In the genomic region with DNA sequence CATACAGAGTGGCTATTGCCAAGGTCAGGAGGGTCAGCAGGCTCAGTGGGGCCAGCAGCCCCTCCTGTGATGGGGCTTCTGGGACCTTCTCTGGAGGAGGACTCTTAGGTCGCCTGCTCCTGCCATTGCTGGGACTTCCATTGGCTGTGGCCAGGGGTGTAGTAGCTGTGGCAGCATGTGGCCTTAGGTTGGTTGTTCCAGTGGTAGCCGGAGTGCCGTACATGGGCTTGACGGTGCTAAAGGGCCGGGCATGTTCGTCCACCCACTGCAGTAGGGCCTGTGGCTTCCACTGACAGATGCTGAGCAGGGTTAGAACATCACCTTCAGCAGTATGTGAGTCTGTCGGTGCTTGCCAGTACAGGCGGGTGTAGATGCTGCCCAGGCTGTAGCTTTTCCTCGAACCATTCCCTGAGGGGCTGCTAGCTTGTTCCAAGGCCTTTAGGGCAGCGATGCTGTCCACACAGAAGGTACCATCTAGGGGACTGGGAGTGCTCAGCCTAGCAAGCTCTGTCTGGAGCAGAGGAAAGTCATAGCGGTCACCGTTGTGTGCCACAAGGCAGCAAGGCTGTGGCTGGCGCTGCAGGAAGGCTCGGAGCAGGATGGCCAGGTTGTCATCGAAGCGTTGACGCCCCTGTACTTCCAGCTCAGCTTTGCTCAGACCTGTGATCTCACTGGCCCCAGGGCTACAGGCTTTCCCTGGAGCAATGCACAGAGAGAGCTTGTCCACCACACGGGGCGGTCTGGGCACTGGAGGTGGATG, we compare ENCODE assay signal across 8 mouse cellular contexts. TPM values are rescaled to one million over a fixed set of nuclear protein-coding genes. Genes with fewer than 3 reads are reported as not detected.
DNase-seq lines count a peak whose midpoint lies in the region; ATAC-seq and TF ChIP-seq lines count a peak whose summit lies in the region.

No protein-coding gene starts in this region.

- no peak overlapping the region for H3K27ac ChIP-seq in hindbrain, embryonic 12.5 days
- no peak overlapping the region; the same call in 1 of the 2 replicates for H3K27ac ChIP-seq in hindbrain, embryonic 10.5 days
- H3K27ac ChIP-seq in embryonic facial prominence, embryonic 12.5 days: peak overlapping the region; percentile 85
- no peak overlapping the region for H3K27ac ChIP-seq in limb, embryonic 12.5 days

- H3K4me3 ChIP-seq in hindbrain, embryonic 12.5 days: no peak overlapping the region
- H3K4me3 ChIP-seq in hindbrain, embryonic 10.5 days: no peak overlapping the region
- H3K4me3 ChIP-seq in C2C12 (ENCODE audit: insufficient read depth, poor library complexity, severe bottlenecking): no peak overlapping the region
- no peak overlapping the region for H3K4me3 ChIP-seq in embryonic facial prominence, embryonic 12.5 days
- H3K4me3 ChIP-seq in limb, embryonic 12.5 days (replicated peaks): no peak overlapping the region

- WGBS in hindbrain, embryonic 12.5 days: 95% methylated on average over 19 of the region's 19 CpGs
- 92% methylated on average over 19 of the region's 19 CpGs for WGBS in hindbrain, embryonic 10.5 days
- 88% methylated on average over 19 of the region's 19 CpGs for WGBS in embryonic facial prominence, embryonic 12.5 days
- WGBS in limb, embryonic 12.5 days: 92% methylated on average over 19 of the region's 19 CpGs

- no peak for DNase-seq in hindbrain, embryonic 10.5 days (ENCODE audit: low spot score)
- no peak for DNase-seq in embryo, embryonic 10 days (ENCODE audit: low spot score)
- no peak for DNase-seq in Muller cell, postnatal 12 days (ENCODE audit: inconsistent ontology term)
- DNase-seq in adipocyte (ENCODE audit: low spot score): no peak

- ATAC-seq in hindbrain, embryonic 12.5 days (ENCODE audit: low FRiP score): no peak
- ATAC-seq in embryonic facial prominence, embryonic 12.5 days (ENCODE audit: insufficient number of reproducible peaks, insufficient read depth, low FRiP score, low TSS enrichment): no peak
- ATAC-seq in limb, embryonic 12.5 days (ENCODE audit: insufficient number of reproducible peaks, insufficient read depth, low FRiP score, low TSS enrichment, low read depth): no peak

- peaks cover 54% of the 10 kb centered on the region for H3K36me3 ChIP-seq in hindbrain, embryonic 12.5 days
- H3K36me3 ChIP-seq in hindbrain, embryonic 10.5 days: peaks cover 70% of the 10 kb centered on the region
- peaks cover 27% of the 10 kb centered on the region for H3K36me3 ChIP-seq in C2C12 (ENCODE audit: control insufficient read depth, insufficient read depth)
- peaks cover 58% of the 10 kb centered on the region for H3K36me3 ChIP-seq in embryonic facial prominence, embryonic 12.5 days
- H3K36me3 ChIP-seq in limb, embryonic 12.5 days: peaks cover 69% of the 10 kb centered on the region

- H3K79me2 ChIP-seq in C2C12 (ENCODE audit: control insufficient read depth, insufficient read depth): peaks cover 7% of the 10 kb centered on the region

- H3ac ChIP-seq in C2C12 (ENCODE audit: control insufficient read depth, insufficient read length, low read depth): peak overlapping the region; percentile 59

- TF ChIP-seq CTCF in C2C12 (IDR thresholded peaks at IDR 0.05; ENCODE audit: control insufficient read depth, insufficient read depth, insufficient read length): no peak

- peak overlapping the region; percentile 49; the same call in 1 of the 2 replicates for H3K4me2 ChIP-seq in hindbrain, embryonic 12.5 days (replicated peaks)
- peak overlapping the region; percentile 49; the same call in 1 of the 2 replicates for H3K4me2 ChIP-seq in embryonic facial prominence, embryonic 12.5 days (replicated peaks)
- no peak overlapping the region for H3K4me2 ChIP-seq in limb, embryonic 12.5 days

- peak overlapping the region; percentile 47; the same call in 1 of the 2 replicates for H3K9ac ChIP-seq in hindbrain, embryonic 12.5 days
- H3K9ac ChIP-seq in embryonic facial prominence, embryonic 12.5 days: peak overlapping the region; percentile 51; the same call in 1 of the 2 replicates
- H3K9ac ChIP-seq in limb, embryonic 12.5 days (replicated peaks): peak overlapping the region; percentile 60; the same call in 1 of the 2 replicates

- no peaks in the 10 kb centered on the region for H3K27me3 ChIP-seq in hindbrain, embryonic 12.5 days
- no peaks in the 10 kb centered on the region for H3K27me3 ChIP-seq in hindbrain, embryonic 10.5 days (ENCODE audit: insufficient read depth, poor library complexity, severe bottlenecking)
- H3K27me3 ChIP-seq in C2C12 (ENCODE audit: control insufficient read depth, insufficient read depth, insufficient read length): no peaks in the 10 kb centered on the region
- H3K27me3 ChIP-seq in embryonic facial prominence, embryonic 12.5 days: no peaks in the 10 kb centered on the region
- H3K27me3 ChIP-seq in limb, embryonic 12.5 days: no peaks in the 10 kb centered on the region

- peaks cover 21% of the 10 kb centered on the region for H3K4me1 ChIP-seq in hindbrain, embryonic 12.5 days
- peaks cover 30% of the 10 kb centered on the region for H3K4me1 ChIP-seq in hindbrain, embryonic 10.5 days (replicated peaks)
- peaks cover 22% of the 10 kb centered on the region for H3K4me1 ChIP-seq in embryonic facial prominence, embryonic 12.5 days
- peaks cover 18% of the 10 kb centered on the region for H3K4me1 ChIP-seq in limb, embryonic 12.5 days (replicated peaks)

- H3K9me3 ChIP-seq in hindbrain, embryonic 12.5 days (replicated peaks): no peaks in the 10 kb centered on the region
- no peaks in the 10 kb centered on the region for H3K9me3 ChIP-seq in hindbrain, embryonic 10.5 days
- no peaks in the 10 kb centered on the region for H3K9me3 ChIP-seq in embryonic facial prominence, embryonic 12.5 days
- H3K9me3 ChIP-seq in limb, embryonic 12.5 days: no peaks in the 10 kb centered on the region

- H3K79me3 ChIP-seq in C2C12 (ENCODE audit: low read depth): no peaks in the 10 kb centered on the region

TF ChIP-seq in C2C12, 6 proteins besides CTCF, POLR2A, EP300 and RAD21:
- TF ChIP-seq MYOD1 (IDR thresholded peaks at IDR 0.05; ENCODE audit: control insufficient read depth, insufficient read length, low read depth): no peak
- TF ChIP-seq USF1 (IDR thresholded peaks at IDR 0.05; ENCODE audit: low read depth): no peak
- TF ChIP-seq MYOG (IDR thresholded peaks at IDR 0.05; ENCODE audit: control insufficient read depth, extremely low read depth, insufficient read length): no peak
- no peak for TF ChIP-seq CEBPB (IDR thresholded peaks at IDR 0.05; ENCODE audit: low read depth)
- TF ChIP-seq FOSL1 (IDR thresholded peaks at IDR 0.05; ENCODE audit: insufficient read depth, low read length, poor library complexity, severe bottlenecking): no peak
- no peak for TF ChIP-seq MAX (IDR thresholded peaks at IDR 0.05)
TF ChIP-seq in C2C12: peak in this region for 0.

RNA-seq across cellular contexts. Expression of gene Trex1, which starts 1.3 kb away (rescaled TPM):
- 8.0 and 9.9 TPM in 2 replicates for polyA plus RNA-seq in hindbrain, embryonic 12.5 days (2016; fragmentation: Nextera tagmentation; extraction: Ambion mirVana)
- polyA plus RNA-seq in hindbrain, embryonic 10.5 days (2016; fragmentation: Nextera tagmentation; extraction: Ambion mirVana): 8.1 and 11.3 TPM in 2 replicates
- polyA plus RNA-seq in C2C12 (2012; fragmentation: generic; extraction: Trizol): 12.7 TPM
- 10.3 and 13.1 TPM in 2 replicates for polyA plus RNA-seq in embryonic facial prominence, embryonic 12.5 days (2016; fragmentation: Nextera tagmentation; extraction: Ambion mirVana)
- 7.1 and 7.5 TPM in 2 replicates for polyA plus RNA-seq in limb, embryonic 12.5 days (2016; fragmentation: Nextera tagmentation; extraction: Ambion mirVana)

RNA-seq across cellular contexts. Expression of gene Atrip, which starts 15.7 kb away (rescaled TPM):
- 29.3 and 31.8 TPM in 2 replicates for polyA plus RNA-seq in hindbrain, embryonic 12.5 days (2016; fragmentation: Nextera tagmentation; extraction: Ambion mirVana)
- polyA plus RNA-seq in hindbrain, embryonic 10.5 days (2016; fragmentation: Nextera tagmentation; extraction: Ambion mirVana): 30.5 and 32.1 TPM in 2 replicates
- polyA plus RNA-seq in C2C12 (2012; fragmentation: generic; extraction: Trizol): 11.4 TPM
- 31.5 and 34.9 TPM in 2 replicates for polyA plus RNA-seq in embryonic facial prominence, embryonic 12.5 days (2016; fragmentation: Nextera tagmentation; extraction: Ambion mirVana)
- polyA plus RNA-seq in limb, embryonic 12.5 days (2016; fragmentation: Nextera tagmentation; extraction: Ambion mirVana): 31.6 and 33.4 TPM in 2 replicates

RNA-seq across cellular contexts. Expression of gene Shisa5, which starts 19.8 kb away (rescaled TPM):
- polyA plus RNA-seq in hindbrain, embryonic 12.5 days (2016; fragmentation: Nextera tagmentation; extraction: Ambion mirVana): 52.3 and 56.6 TPM in 2 replicates
- polyA plus RNA-seq in hindbrain, embryonic 10.5 days (2016; fragmentation: Nextera tagmentation; extraction: Ambion mirVana): 38.8 and 43.6 TPM in 2 replicates
- 86.4 TPM for polyA plus RNA-seq in C2C12 (2012; fragmentation: generic; extraction: Trizol)
- 58.6 and 60.4 TPM in 2 replicates for polyA plus RNA-seq in embryonic facial prominence, embryonic 12.5 days (2016; fragmentation: Nextera tagmentation; extraction: Ambion mirVana)
- 49.1 and 55.2 TPM in 2 replicates for polyA plus RNA-seq in limb, embryonic 12.5 days (2016; fragmentation: Nextera tagmentation; extraction: Ambion mirVana)

RNA-seq across cellular contexts. Expression of gene Ccdc51, which starts 24.1 kb away (rescaled TPM):
- polyA plus RNA-seq in hindbrain, embryonic 12.5 days (2016; fragmentation: Nextera tagmentation; extraction: Ambion mirVana): 11.9 and 12.1 TPM in 2 replicates
- polyA plus RNA-seq in hindbrain, embryonic 10.5 days (2016; fragmentation: Nextera tagmentation; extraction: Ambion mirVana): 14.4 and 16.1 TPM in 2 replicates
- 12.4 TPM for polyA plus RNA-seq in C2C12 (2012; fragmentation: generic; extraction: Trizol)
- polyA plus RNA-seq in embryonic facial prominence, embryonic 12.5 days (2016; fragmentation: Nextera tagmentation; extraction: Ambion mirVana): 13.9 and 15.0 TPM in 2 replicates
- polyA plus RNA-seq in limb, embryonic 12.5 days (2016; fragmentation: Nextera tagmentation; extraction: Ambion mirVana): 12.8 and 13.9 TPM in 2 replicates

RNA-seq across cellular contexts. Expression of gene Tma7, which starts 24.2 kb away (rescaled TPM):
- 746 and 747 TPM in 2 replicates for polyA plus RNA-seq in hindbrain, embryonic 12.5 days (2016; fragmentation: Nextera tagmentation; extraction: Ambion mirVana)
- 758 and 785 TPM in 2 replicates for polyA plus RNA-seq in hindbrain, embryonic 10.5 days (2016; fragmentation: Nextera tagmentation; extraction: Ambion mirVana)
- 294 TPM for polyA plus RNA-seq in C2C12 (2012; fragmentation: generic; extraction: Trizol)
- polyA plus RNA-seq in embryonic facial prominence, embryonic 12.5 days (2016; fragmentation: Nextera tagmentation; extraction: Ambion mirVana): 757 TPM in 2 replicates
- 840 and 867 TPM in 2 replicates for polyA plus RNA-seq in limb, embryonic 12.5 days (2016; fragmentation: Nextera tagmentation; extraction: Ambion mirVana)
